Mouse (Mus musculus) embryonic facial prominence, embryonic 14.5 days (tissue): Measurements from ENCODE around the gene Mbtd1. TPM values are rescaled to one million over a fixed set of nuclear protein-coding genes. Genes with fewer than 3 reads are reported as not detected.

Experiments
- ATAC-seq: fragments of 200-750 bp; cut with Nextera tagmentation; 2 replicates; pipeline ENCODE4 v1.8.0; 2017; ENCODE audit warnings: low read depth, moderate number of reproducible peaks, moderate TSS enrichment
- DNase-seq: peaks from one replicate; pipeline ENCODE4 v3.0.0-alpha.2; 2015; ENCODE audit warnings: low spot score
- H3K27ac ChIP-seq: fragments of 300-500 bp; sonication (generic); replicated peaks from 2 replicates; pipeline ENCODE4 v1.5.1; 2014; ENCODE audit warnings: low read depth, mild to moderate bottlenecking, low read length, moderate library complexity
- H3K27me3 ChIP-seq: fragments of 300-500 bp; sonication (generic); replicated peaks from 2 replicates; pipeline ENCODE4 v1.6.1; 2014; ENCODE audit warnings: low read length; ENCODE audit not compliant: control insufficient read depth, insufficient read depth
- H3K36me3 ChIP-seq: fragments of 300-500 bp; sonication (generic); 2 replicates; pipeline ENCODE4 v1.6.1; 2014; ENCODE audit warnings: low read length, mixed read lengths; ENCODE audit not compliant: control insufficient read depth, insufficient read depth
- H3K4me1 ChIP-seq: fragments of 300-500 bp; sonication (generic); 2 replicates; pipeline ENCODE4 v1.6.1; 2014; ENCODE audit warnings: antibody characterized with exemption, low read length; ENCODE audit not compliant: control insufficient read depth, insufficient read depth
- H3K4me2 ChIP-seq: fragments of 300-500 bp; sonication (generic); 2 replicates; pipeline ENCODE4 v1.6.1; 2014; ENCODE audit warnings: low read depth, mild to moderate bottlenecking, low read length, moderate library complexity, mixed read lengths
- H3K4me3 ChIP-seq: fragments of 300-500 bp; sonication (generic); 2 replicates; pipeline ENCODE4 v1.5.1; 2014; ENCODE audit warnings: low read depth, mild to moderate bottlenecking, low read length
- H3K9ac ChIP-seq: fragments of 300-500 bp; sonication (generic); 2 replicates; pipeline ENCODE4 v1.6.1; 2014; ENCODE audit warnings: low read depth, mild to moderate bottlenecking, low read length, moderate library complexity, mixed read lengths
- H3K9me3 ChIP-seq: fragments of 300-500 bp; sonication (generic); 2 replicates; pipeline ENCODE4 v1.6.1; 2016; ENCODE audit warnings: low read length; ENCODE audit not compliant: control insufficient read depth
- WGBS: fragments of 180-500 bp; shearing (Covaris S2); extraction: QIAGEN DNeasy Blood & Tissue Kit; methylation state at CpG from one replicate; pipeline ENCODE4 v1.1.7; 2014; 5-methylcytosine and 5-hydroxymethylcytosine counted together
- polyA plus RNA-seq: library from polyadenylated mRNA; unstranded; fragments of >200 nt; fragmentation: Nextera tagmentation; extraction: Ambion mirVana; gene quantifications from 2 replicates; pipeline ENCODE4 v1.2.1, GENCODE M21; 2014

Mbtd1 gene
- polyA plus RNA-seq, 1 experiment from 2014 or later, result 17.3 TPM

DNA sequence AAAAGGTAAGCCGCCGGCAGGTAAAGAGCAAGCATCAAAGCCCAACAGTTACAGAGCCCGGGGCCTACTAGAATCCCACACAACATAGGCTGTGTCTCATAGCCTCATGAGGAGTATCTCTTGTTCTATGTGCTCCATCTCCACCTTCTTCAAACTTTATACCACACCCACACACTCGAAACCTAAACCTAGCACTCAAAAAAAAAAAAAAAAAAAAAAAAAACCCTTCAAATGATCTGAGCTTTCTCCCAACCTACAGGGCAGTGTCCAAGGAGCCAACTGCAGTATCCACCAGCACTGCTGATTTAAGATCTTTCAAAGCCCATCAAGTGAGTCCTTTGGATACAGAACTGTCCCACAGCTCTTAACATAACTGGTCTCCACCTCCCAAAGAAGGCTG is 1.6 kb upstream of the Mbtd1 start:
- peak overlapping the region; percentile 100 for H3K4me3 ChIP-seq
- H3K36me3 ChIP-seq, result peaks cover 36% of the 10 kb centered on the region
- H3K27ac ChIP-seq, result no peak overlapping the region
- H3K9ac ChIP-seq, result 0 out of 2 replicates have a peak overlapping the region, but pooled peaks have one; percentile 25
- no peaks in the 10 kb centered on the region for H3K27me3 ChIP-seq
- H3K4me1 ChIP-seq, result peaks cover 23% of the 10 kb centered on the region
- DNase-seq, result no peak
- ATAC-seq, result no peak
- H3K4me2 ChIP-seq, result peak overlapping the region; percentile 89
- WGBS, result 88% methylated on average over 4 of the region's 4 CpGs
- H3K9me3 ChIP-seq, result no peaks in the 10 kb centered on the region

DNA sequence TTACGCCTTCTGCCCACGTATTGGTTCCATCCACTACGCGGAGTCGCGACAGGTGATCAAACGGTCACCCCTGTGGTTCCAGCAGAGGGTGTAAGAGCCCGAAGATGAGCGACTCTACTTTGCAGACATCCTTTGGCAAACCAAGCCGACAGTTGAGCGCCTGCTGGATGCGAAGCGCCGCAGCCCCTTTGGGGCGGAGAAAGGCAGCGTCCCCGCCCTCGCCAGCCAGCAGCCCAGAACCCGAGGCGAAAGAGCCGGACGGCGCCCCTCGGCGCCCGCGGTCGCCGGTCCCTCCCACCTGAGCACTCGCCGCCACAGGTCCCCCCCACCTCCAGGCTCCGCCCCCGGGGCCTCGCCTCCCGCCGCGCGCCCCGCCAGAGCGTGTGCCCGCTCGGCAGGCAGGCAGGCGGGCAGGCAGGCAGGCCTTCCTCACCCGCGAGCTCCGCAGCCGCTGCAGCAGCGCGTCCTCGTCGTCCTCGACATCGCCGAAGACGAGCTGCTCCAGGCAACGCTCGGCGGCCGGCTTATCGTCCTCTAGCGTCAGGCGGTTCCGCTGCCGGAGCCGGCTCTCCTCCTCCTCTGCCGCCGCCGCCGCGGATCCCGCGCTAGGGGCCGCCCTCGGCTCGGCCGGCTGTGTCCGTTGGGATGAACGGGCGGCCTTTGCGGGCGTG is 616 bp upstream of the Mbtd1 start:
- peaks cover 23% of the 10 kb centered on the region for H3K4me1 ChIP-seq
- peak; percentile 75 for DNase-seq
- H3K9ac ChIP-seq, result peak overlapping the region; percentile 92
- 1% methylated on average over 28 of the region's 81 CpGs for WGBS
- peak overlapping the region; percentile 92 for H3K27ac ChIP-seq
- peaks cover 30% of the 10 kb centered on the region for H3K36me3 ChIP-seq
- ATAC-seq, result peak; percentile 34
- no peaks in the 10 kb centered on the region for H3K9me3 ChIP-seq
- H3K4me3 ChIP-seq, result peak overlapping the region; percentile 100
- no peaks in the 10 kb centered on the region for H3K27me3 ChIP-seq
- peak overlapping the region; percentile 89 for H3K4me2 ChIP-seq

GRCm38 (mm10) chr11:93886411-93887079 is 893 bp downstream of the Mbtd1 start:
- peak overlapping the region; percentile 92 for H3K9ac ChIP-seq
- no peak for ATAC-seq
- WGBS, result under 1% methylated on average over 24 of the region's 34 CpGs
- peaks cover 23% of the 10 kb centered on the region for H3K4me1 ChIP-seq
- H3K4me2 ChIP-seq, result peak overlapping the region; percentile 89
- H3K4me3 ChIP-seq, result peak overlapping the region; percentile 100
- peak overlapping the region; percentile 92 for H3K27ac ChIP-seq
- H3K27me3 ChIP-seq, result no peaks in the 10 kb centered on the region
- DNase-seq, result peak; percentile 44
- H3K36me3 ChIP-seq, result peaks cover 18% of the 10 kb centered on the region
- H3K9me3 ChIP-seq, result no peaks in the 10 kb centered on the region

DNA sequence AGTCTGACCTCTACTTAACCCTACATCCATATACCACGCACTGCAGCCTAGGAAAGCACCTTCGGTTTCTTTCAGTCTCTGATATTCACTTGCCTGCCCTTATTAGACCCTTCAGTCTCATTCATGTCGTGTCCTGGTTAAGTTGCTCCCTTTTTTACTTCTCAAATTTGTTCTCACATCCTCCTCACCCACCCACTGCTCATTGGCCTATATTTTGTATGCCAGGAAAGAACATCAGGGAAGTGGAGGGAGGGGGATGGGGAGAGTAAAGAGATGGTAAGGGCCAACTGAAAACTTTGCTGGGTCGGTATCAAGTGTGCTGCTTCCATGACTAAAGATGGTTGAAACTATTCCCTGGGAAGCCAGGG is 1.4 kb downstream of the Mbtd1 start:
- no peaks in the 10 kb centered on the region for H3K9me3 ChIP-seq
- H3K4me2 ChIP-seq, result peak overlapping the region; percentile 89
- no peak for DNase-seq
- no peak for ATAC-seq
- peak overlapping the region; percentile 92 for H3K9ac ChIP-seq
- H3K36me3 ChIP-seq, result peaks cover 15% of the 10 kb centered on the region
- H3K27ac ChIP-seq, result 0 out of 2 replicates have a peak overlapping the region, but pooled peaks have one; percentile 92
- H3K4me1 ChIP-seq, result peaks cover 23% of the 10 kb centered on the region
- H3K27me3 ChIP-seq, result no peaks in the 10 kb centered on the region
- 3% methylated on average over 4 of the region's 4 CpGs for WGBS
- peak overlapping the region; percentile 100 for H3K4me3 ChIP-seq

- no peak overlapping the region for H3K9ac ChIP-seq
- WGBS, result 81% methylated on average over 3 of the region's 3 CpGs
- H3K36me3 ChIP-seq, result peaks cover 26% of the 10 kb centered on the region
- no peak overlapping the region for H3K4me3 ChIP-seq
- H3K4me2 ChIP-seq, result no peak overlapping the region
- no peak for DNase-seq
- no peaks in the 10 kb centered on the region for H3K9me3 ChIP-seq
- H3K27me3 ChIP-seq, result no peaks in the 10 kb centered on the region
- ATAC-seq, result no peak
- H3K27ac ChIP-seq, result no peak overlapping the region
- H3K4me1 ChIP-seq, result no peaks in the 10 kb centered on the region
Measured at GRCm38 (mm10) chr11:93897732-93898131, 12.1 kb downstream of the Mbtd1 start.

DNA sequence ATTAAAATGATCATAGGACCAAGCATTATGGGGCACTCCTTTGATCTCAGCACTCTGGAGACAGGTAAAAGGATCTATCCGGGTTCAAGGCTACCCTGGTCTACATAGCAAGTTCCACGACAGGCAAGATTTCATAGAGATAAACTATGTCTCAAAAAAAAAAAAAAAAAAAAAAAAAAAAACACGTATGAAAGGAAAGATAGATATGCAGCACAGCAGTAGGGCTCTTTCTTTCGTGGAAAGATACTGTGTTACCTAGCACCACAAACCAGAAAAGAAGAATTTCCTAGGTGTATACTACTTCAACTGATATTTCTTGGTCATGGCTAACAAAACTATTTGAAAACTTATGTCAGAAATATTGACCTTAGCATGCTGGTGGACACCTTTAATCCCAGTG is 21.2 kb downstream of the Mbtd1 start:
- WGBS, result 86% methylated on average over 4 of the region's 4 CpGs
- H3K27ac ChIP-seq, result no peak overlapping the region
- ATAC-seq, result no peak
- H3K9ac ChIP-seq, result no peak overlapping the region
- no peak overlapping the region for H3K4me3 ChIP-seq
- H3K9me3 ChIP-seq, result no peaks in the 10 kb centered on the region
- H3K27me3 ChIP-seq, result no peaks in the 10 kb centered on the region
- DNase-seq, result no peak
- H3K36me3 ChIP-seq, result peaks cover 75% of the 10 kb centered on the region
- H3K4me2 ChIP-seq, result no peak overlapping the region
- H3K4me1 ChIP-seq, result no peaks in the 10 kb centered on the region

DNA sequence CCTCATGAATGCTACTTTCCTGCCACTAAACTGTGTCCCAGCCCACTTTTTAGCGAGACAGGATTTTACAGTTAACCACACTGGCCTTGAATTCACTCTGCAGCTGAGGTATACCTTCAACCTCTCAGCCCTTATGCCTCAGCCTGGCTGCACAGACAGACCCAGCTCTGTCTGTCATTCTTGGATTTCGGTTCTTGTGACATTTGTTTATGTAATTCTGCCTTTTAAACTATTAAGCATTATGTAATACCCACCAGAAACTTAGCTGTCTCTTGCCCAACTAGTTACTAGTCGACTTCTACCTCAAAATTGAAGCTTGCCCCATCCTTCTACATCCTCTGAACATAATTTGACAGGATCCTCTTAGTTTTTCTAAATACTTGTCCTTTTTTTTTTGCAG is 22.2 kb downstream of the Mbtd1 start:
- Histone ChIP-seq H3K4me1 (no peaks in the 10 kb centered on the region), H3K4me3 (no peak overlapping the region), H3K9ac (no peak overlapping the region), H3K27ac (no peak overlapping the region), H3K9me3 (no peaks in the 10 kb centered on the region), H3K27me3 (no peaks in the 10 kb centered on the region), H3K36me3 (peaks cover 84% of the 10 kb centered on the region), H3K4me2 (no peak overlapping the region)
- WGBS, result 82% methylated on average over 3 of the region's 3 CpGs
- DNase-seq, result no peak
- no peak for ATAC-seq

GRCm38 (mm10) chr11:93908829-93909228 is 23.2 kb downstream of the Mbtd1 start:
- Histone ChIP-seq H3K27ac (no peak overlapping the region), H3K36me3 (peaks cover 87% of the 10 kb centered on the region), H3K27me3 (no peaks in the 10 kb centered on the region), H3K4me1 (no peaks in the 10 kb centered on the region), H3K9me3 (no peaks in the 10 kb centered on the region), H3K4me3 (no peak overlapping the region), H3K4me2 (no peak overlapping the region), H3K9ac (no peak overlapping the region)
- no peak for ATAC-seq
- 86% methylated on average over 9 of the region's 9 CpGs for WGBS
- DNase-seq, result no peak

DNA sequence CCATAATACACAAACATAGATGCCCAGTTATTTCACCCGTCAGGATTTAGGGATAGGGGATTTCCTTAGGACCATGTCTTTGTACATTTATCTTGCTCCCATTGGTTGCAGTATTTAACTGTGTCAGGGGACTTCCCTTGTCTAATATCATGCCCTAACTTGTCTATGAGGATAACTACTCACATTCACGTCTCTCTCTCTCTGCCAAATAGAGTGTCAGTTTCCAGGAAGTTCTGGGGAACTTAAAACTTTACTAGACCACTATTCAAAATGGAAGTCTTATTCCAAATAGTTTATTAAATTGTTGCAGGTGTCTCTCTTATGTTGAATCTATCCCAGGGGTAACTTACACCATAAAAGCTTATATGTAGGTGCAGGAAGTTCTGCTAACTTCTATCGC is 26.0 kb downstream of the Mbtd1 start:
- H3K27me3 ChIP-seq, result no peaks in the 10 kb centered on the region
- no peak for DNase-seq
- no peak overlapping the region for H3K4me3 ChIP-seq
- no peak for ATAC-seq
- no peaks in the 10 kb centered on the region for H3K9me3 ChIP-seq
- no peak overlapping the region for H3K9ac ChIP-seq
- WGBS, result 77% methylated on average over 3 of the region's 3 CpGs
- H3K4me1 ChIP-seq, result no peaks in the 10 kb centered on the region
- no peak overlapping the region for H3K27ac ChIP-seq
- no peak overlapping the region for H3K4me2 ChIP-seq
- peaks cover 91% of the 10 kb centered on the region for H3K36me3 ChIP-seq
